Mouse (Mus musculus): ENCODE measurements around the gene Zfand3. TPM values are rescaled to one million over a fixed set of nuclear protein-coding genes. Genes with fewer than 3 reads are reported as not detected.

Gene Zfand3
- polyA plus RNA-seq, 1 experiment from 2014 or later: 61.7 TPM

GRCm38 (mm10) chr17:30029633-30030226 lies 25.2 kb downstream of the Zfand3 start:
- Histone ChIP-seq H3K27ac (ENCODE audit: low read depth, low read length) (no peak overlapping the region), H3K36me3 (ENCODE audit: control insufficient read depth, insufficient read depth, low read length) (no peaks in the 10 kb centered on the region), H3K27me3 (ENCODE audit: control insufficient read depth, insufficient read depth, low read length) (no peaks in the 10 kb centered on the region), H3K4me1 (replicated peaks; ENCODE audit: control insufficient read depth, insufficient read depth, low read length) (0 out of 2 replicates have a peak, but pooled peaks cover 2% of the 10 kb centered on the region), H3K4me2 (replicated peaks; ENCODE audit: low read depth, low read length) (no peak overlapping the region), H3K9me3 (ENCODE audit: control insufficient read depth, low read length) (no peaks in the 10 kb centered on the region), H3K4me3 (ENCODE audit: low read depth, low read length) (no peak overlapping the region), H3K9ac (ENCODE audit: low read depth, low read length) (no peak overlapping the region)
- WGBS: 82% methylated on average over 7 of the region's 7 CpGs
- ATAC-seq (ENCODE audit: low FRiP score) (no peak), DNase-seq (ENCODE audit: low spot score) (no peak)

- no peaks in the 10 kb centered on the region for H3K27me3 ChIP-seq (ENCODE audit: control insufficient read depth, insufficient read depth, low read length)
- H3K9ac ChIP-seq (ENCODE audit: low read depth, low read length): no peak overlapping the region
- H3K4me1 ChIP-seq (replicated peaks; ENCODE audit: control insufficient read depth, insufficient read depth, low read length): no peaks in the 10 kb centered on the region
- no peaks in the 10 kb centered on the region for H3K9me3 ChIP-seq (ENCODE audit: control insufficient read depth, low read length)
- no peak overlapping the region for H3K27ac ChIP-seq (ENCODE audit: low read depth, low read length)
- H3K36me3 ChIP-seq (ENCODE audit: control insufficient read depth, insufficient read depth, low read length): no peaks in the 10 kb centered on the region
- H3K4me3 ChIP-seq (ENCODE audit: low read depth, low read length): no peak overlapping the region
- DNase-seq (ENCODE audit: low spot score) (no peak), ATAC-seq (ENCODE audit: low FRiP score) (no peak)
- no peak overlapping the region for H3K4me2 ChIP-seq (replicated peaks; ENCODE audit: low read depth, low read length)
- WGBS: 94% methylated on average over 4 of the region's 4 CpGs
Observed at GRCm38 (mm10) chr17:30032796-30033195, 28.3 kb downstream of the Zfand3 start.

GRCm38 (mm10) chr17:30033991-30034390 lies 29.5 kb downstream of the Zfand3 start:
- Histone ChIP-seq H3K9me3 (ENCODE audit: control insufficient read depth, low read length) (no peaks in the 10 kb centered on the region), H3K4me2 (replicated peaks; ENCODE audit: low read depth, low read length) (no peak overlapping the region), H3K4me1 (replicated peaks; ENCODE audit: control insufficient read depth, insufficient read depth, low read length) (no peaks in the 10 kb centered on the region), H3K36me3 (ENCODE audit: control insufficient read depth, insufficient read depth, low read length) (no peaks in the 10 kb centered on the region), H3K27me3 (ENCODE audit: control insufficient read depth, insufficient read depth, low read length) (no peaks in the 10 kb centered on the region), H3K4me3 (ENCODE audit: low read depth, low read length) (no peak overlapping the region), H3K9ac (ENCODE audit: low read depth, low read length) (no peak overlapping the region), H3K27ac (ENCODE audit: low read depth, low read length) (no peak overlapping the region)
- ATAC-seq (ENCODE audit: low FRiP score): no peak
- no peak for DNase-seq (ENCODE audit: low spot score)
- WGBS: 65% methylated on average over 4 of the region's 4 CpGs

- ATAC-seq (ENCODE audit: low FRiP score): no peak
- Histone ChIP-seq H3K27ac (ENCODE audit: low read depth, low read length) (no peak overlapping the region), H3K9ac (ENCODE audit: low read depth, low read length) (no peak overlapping the region), H3K4me3 (ENCODE audit: low read depth, low read length) (no peak overlapping the region), H3K9me3 (ENCODE audit: control insufficient read depth, low read length) (no peaks in the 10 kb centered on the region), H3K4me2 (replicated peaks; ENCODE audit: low read depth, low read length) (no peak overlapping the region), H3K4me1 (replicated peaks; ENCODE audit: control insufficient read depth, insufficient read depth, low read length) (no peaks in the 10 kb centered on the region), H3K27me3 (ENCODE audit: control insufficient read depth, insufficient read depth, low read length) (no peaks in the 10 kb centered on the region), H3K36me3 (ENCODE audit: control insufficient read depth, insufficient read depth, low read length) (no peaks in the 10 kb centered on the region)
- 84% methylated on average over 4 of the region's 4 CpGs for WGBS
- DNase-seq (ENCODE audit: low spot score): no peak
Observed at GRCm38 (mm10) chr17:30035216-30036005, 30.9 kb downstream of the Zfand3 start.

- Histone ChIP-seq H3K27ac (ENCODE audit: low read depth, low read length) (no peak overlapping the region), H3K4me2 (replicated peaks; ENCODE audit: low read depth, low read length) (no peak overlapping the region), H3K4me1 (replicated peaks; ENCODE audit: control insufficient read depth, insufficient read depth, low read length) (no peaks in the 10 kb centered on the region; the same call in 1 of the 2 replicates), H3K27me3 (ENCODE audit: control insufficient read depth, insufficient read depth, low read length) (no peaks in the 10 kb centered on the region), H3K36me3 (ENCODE audit: control insufficient read depth, insufficient read depth, low read length) (no peaks in the 10 kb centered on the region), H3K4me3 (ENCODE audit: low read depth, low read length) (no peak overlapping the region), H3K9ac (ENCODE audit: low read depth, low read length) (no peak overlapping the region), H3K9me3 (ENCODE audit: control insufficient read depth, low read length) (no peaks in the 10 kb centered on the region)
- DNase-seq (ENCODE audit: low spot score) (no peak), ATAC-seq (ENCODE audit: low FRiP score) (no peak)
- WGBS: 94% methylated on average over 7 of the region's 7 CpGs
Observed at GRCm38 (mm10) chr17:30043163-30043822, 38.8 kb downstream of the Zfand3 start.

- Histone ChIP-seq H3K36me3 (ENCODE audit: control insufficient read depth, insufficient read depth, low read length) (no peaks in the 10 kb centered on the region), H3K27ac (ENCODE audit: low read depth, low read length) (no peak overlapping the region), H3K9ac (ENCODE audit: low read depth, low read length) (no peak overlapping the region), H3K4me3 (ENCODE audit: low read depth, low read length) (no peak overlapping the region), H3K9me3 (ENCODE audit: control insufficient read depth, low read length) (no peaks in the 10 kb centered on the region), H3K4me2 (replicated peaks; ENCODE audit: low read depth, low read length) (no peak overlapping the region), H3K4me1 (replicated peaks; ENCODE audit: control insufficient read depth, insufficient read depth, low read length) (no peaks in the 10 kb centered on the region; the same call in 1 of the 2 replicates), H3K27me3 (ENCODE audit: control insufficient read depth, insufficient read depth, low read length) (no peaks in the 10 kb centered on the region)
- no peak for DNase-seq (ENCODE audit: low spot score)
- no peak for ATAC-seq (ENCODE audit: low FRiP score)
- WGBS: 69% methylated on average over 2 of the region's 2 CpGs
Observed at GRCm38 (mm10) chr17:30045181-30045580, 40.6 kb downstream of the Zfand3 start.

GRCm38 (mm10) chr17:30046654-30047053 lies 42.1 kb downstream of the Zfand3 start:
- Histone ChIP-seq H3K4me3 (ENCODE audit: low read depth, low read length) (no peak overlapping the region), H3K36me3 (ENCODE audit: control insufficient read depth, insufficient read depth, low read length) (no peaks in the 10 kb centered on the region), H3K4me2 (replicated peaks; ENCODE audit: low read depth, low read length) (no peak overlapping the region), H3K9ac (ENCODE audit: low read depth, low read length) (no peak overlapping the region), H3K4me1 (replicated peaks; ENCODE audit: control insufficient read depth, insufficient read depth, low read length) (no peaks in the 10 kb centered on the region; the same call in 1 of the 2 replicates), H3K27me3 (ENCODE audit: control insufficient read depth, insufficient read depth, low read length) (no peaks in the 10 kb centered on the region), H3K27ac (ENCODE audit: low read depth, low read length) (no peak overlapping the region), H3K9me3 (ENCODE audit: control insufficient read depth, low read length) (no peaks in the 10 kb centered on the region)
- DNase-seq (ENCODE audit: low spot score) (no peak), ATAC-seq (ENCODE audit: low FRiP score) (no peak)
- WGBS: 96% methylated on average over 5 of the region's 5 CpGs

GRCm38 (mm10) chr17:30051523-30052346 lies 47.2 kb downstream of the Zfand3 start:
- Histone ChIP-seq H3K27me3 (ENCODE audit: control insufficient read depth, insufficient read depth, low read length) (no peaks in the 10 kb centered on the region), H3K4me2 (replicated peaks; ENCODE audit: low read depth, low read length) (no peak overlapping the region), H3K4me3 (ENCODE audit: low read depth, low read length) (no peak overlapping the region), H3K9ac (ENCODE audit: low read depth, low read length) (no peak overlapping the region), H3K36me3 (ENCODE audit: control insufficient read depth, insufficient read depth, low read length) (no peaks in the 10 kb centered on the region), H3K4me1 (replicated peaks; ENCODE audit: control insufficient read depth, insufficient read depth, low read length) (no peaks in the 10 kb centered on the region), H3K27ac (ENCODE audit: low read depth, low read length) (no peak overlapping the region), H3K9me3 (ENCODE audit: control insufficient read depth, low read length) (no peaks in the 10 kb centered on the region)
- WGBS: 90% methylated on average over 5 of the region's 5 CpGs
- no peak for ATAC-seq (ENCODE audit: low FRiP score)
- no peak for DNase-seq (ENCODE audit: low spot score)

Measured in hindbrain, embryonic 11.5 days (tissue).